Mouse (Mus musculus) embryonic fibroblast, embryonic 13.5 days (primary cell): ENCODE measurements at regions not wholly inside any gene's neighbourhood (a gene's known extent, or its start where the extent isn't known, plus 50 kb on each side); places are given as distances from the start of the nearest gene placed in this dataset.

Experiments
- CTCF ChIP-seq: IDR thresholded peaks from 2 replicates; pipeline ENCODE4 v1.5.1; 2011; ENCODE audit warnings: mild to moderate bottlenecking, control low read depth, low read length, moderate library complexity, borderline replicate concordance; ENCODE audit not compliant: insufficient read depth
- POLR2A ChIP-seq: IDR thresholded peaks from 2 replicates; pipeline ENCODE4 v1.6.1; 2011; ENCODE audit warnings: low read depth, mild to moderate bottlenecking, control low read depth, low read length, moderate library complexity

- TF ChIP-seq CTCF (no peak), POLR2A (no peak)
Observed at GRCm38 (mm10) chr4:55734331-55734730, 202.1 kb upstream of the Klf4 start.
